Mouse (Mus musculus): ENCODE data around the gene Gja8.

GRCm38 (mm10) chr3:96869091-96869490 lies 56.7 kb downstream of the Gja8 start:
- TF ChIP-seq CTCF (IDR thresholded peaks at IDR 0.05; ENCODE audit: low read depth, low read length) (no peak), TAL1 (conservative IDR thresholded peaks at IDR 0.05; ENCODE audit: low read depth, low read length) (no peak)
